8 mouse cellular contexts compared by ENCODE assay signal in the genomic region with DNA sequence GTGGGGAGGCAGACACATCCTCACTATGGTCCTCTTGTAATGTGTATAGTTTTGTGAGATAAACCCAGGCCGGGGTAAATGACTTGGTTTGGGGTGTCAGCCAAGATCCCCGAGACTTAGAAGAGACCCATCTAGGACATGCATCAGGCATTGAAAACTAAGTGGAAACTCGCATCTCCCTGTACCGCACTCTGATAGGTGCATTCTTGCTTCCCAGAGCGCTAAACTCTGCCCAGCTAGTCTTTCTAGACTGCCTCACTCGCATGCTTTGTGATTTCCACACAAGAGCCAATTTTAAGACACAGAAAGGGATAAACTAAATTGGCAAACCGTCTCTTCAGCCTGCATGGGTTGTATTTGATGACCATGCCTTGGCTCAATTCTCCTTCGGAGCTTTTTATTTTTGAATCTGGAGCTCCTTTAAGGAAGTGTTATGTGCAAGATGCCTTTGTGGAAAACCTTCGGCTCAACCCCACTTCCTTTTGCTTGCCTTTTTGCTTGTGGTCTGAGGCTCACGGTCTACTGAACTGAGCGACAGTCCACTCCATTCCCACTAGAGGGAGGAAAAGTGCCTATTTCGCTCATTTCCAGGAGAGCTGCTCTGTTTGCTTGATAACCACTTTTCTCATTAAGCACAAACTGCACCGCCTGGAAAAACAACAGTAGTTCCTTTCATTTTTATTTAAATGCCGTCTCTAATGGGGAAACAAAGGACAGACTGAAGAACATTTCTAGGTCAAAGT. TPM values are rescaled to one million over a fixed set of nuclear protein-coding genes. Genes with fewer than 3 reads are reported as not detected.
A peak's percentile ranks its signal among the peaks of the same experiment; 100 is the strongest.
DNase-seq lines count a peak whose midpoint lies in the region; ATAC-seq and TF ChIP-seq lines count a peak whose summit lies in the region.

No protein-coding gene starts in this region.

- no peaks in the 10 kb centered on the region for H3K27me3 ChIP-seq in heart, adult 2 months (ENCODE audit: control insufficient read depth, insufficient read depth, low read length)
- H3K27me3 ChIP-seq in lung, embryonic 16.5 days (ENCODE audit: control insufficient read depth, insufficient read depth, low read depth, low read length), result no peaks in the 10 kb centered on the region

- TF ChIP-seq CTCF in heart, adult 2 months (IDR thresholded peaks at IDR 0.05), result peak; percentile 68
- peak; percentile 72 for TF ChIP-seq CTCF in cortical plate, adult 2 months (IDR thresholded peaks at IDR 0.05; ENCODE audit: extremely low read depth, insufficient read depth, low read length)

- no peaks in the 10 kb centered on the region for H3K9me3 ChIP-seq in lung, embryonic 16.5 days (ENCODE audit: control insufficient read depth, low read length)

- H3K79me2 ChIP-seq in heart, adult 2 months (replicated peaks; ENCODE audit: control insufficient read depth, insufficient read depth, low read length), result no peaks in the 10 kb centered on the region

- no peak for DNase-seq in heart, adult 2 months
- DNase-seq in heart, adult 8-10 months (ENCODE audit: low spot score), result no peak
- DNase-seq in kidney, postnatal 4 days, result peak; percentile 54 to 68
- peak; percentile 44 to 55 for DNase-seq in right cerebral cortex, adult 2 months (ENCODE audit: low spot score in 2 of 2)
- DNase-seq in thymus, adult 18-20 months, result no peak

- no peaks in the 10 kb centered on the region for H3K36me3 ChIP-seq in heart, adult 2 months (ENCODE audit: control insufficient read depth, insufficient read depth, low read length)
- H3K36me3 ChIP-seq in lung, embryonic 16.5 days (ENCODE audit: control insufficient read depth, insufficient read depth, low read length), result no peaks in the 10 kb centered on the region

- H3K4me2 ChIP-seq in lung, embryonic 16.5 days (ENCODE audit: low read depth, low read length), result peak overlapping the region; percentile 30; the same call in 1 of the 2 replicates

- no peak for TF ChIP-seq POLR2A in heart, adult 2 months (IDR thresholded peaks at IDR 0.05; ENCODE audit: insufficient read depth, low read depth, low read length)
- TF ChIP-seq POLR2A in cortical plate, adult 2 months (IDR thresholded peaks at IDR 0.05; ENCODE audit: extremely low read depth, insufficient read depth, low read length), result no peak

- H3K27ac ChIP-seq in heart, adult 2 months, result no peak overlapping the region
- H3K27ac ChIP-seq in cortical plate, adult 2 months (ENCODE audit: insufficient read depth, low read length), result no peak overlapping the region
- no peak overlapping the region for H3K27ac ChIP-seq in lung, embryonic 16.5 days (ENCODE audit: low read length)

- TF ChIP-seq EP300 in heart, adult 2 months (IDR thresholded peaks at IDR 0.05; ENCODE audit: insufficient read depth, low read depth, low read length), result no peak

- WGBS in heart, adult 2 months, result 45% methylated on average over 14 of the region's 14 CpGs
- 47% methylated on average over 14 of the region's 14 CpGs for WGBS in lung, embryonic 16.5 days

- intact Hi-C loops in heart, adult 2 months (cut with DNase I), result no loop called here

- no peak overlapping the region for H3K4me3 ChIP-seq in heart, adult 2 months
- no peak overlapping the region for H3K4me3 ChIP-seq in cortical plate, adult 2 months (ENCODE audit: insufficient read depth, low read length)
- no peak overlapping the region for H3K4me3 ChIP-seq in lung, embryonic 16.5 days (ENCODE audit: low read length)

- H3K4me1 ChIP-seq in heart, adult 2 months (ENCODE audit: control insufficient read depth, insufficient read depth, low read length), result no peaks in the 10 kb centered on the region
- H3K4me1 ChIP-seq in cortical plate, adult 2 months (ENCODE audit: control insufficient read depth, insufficient read depth, low read length), result no peaks in the 10 kb centered on the region
- H3K4me1 ChIP-seq in lung, embryonic 16.5 days (replicated peaks; ENCODE audit: control insufficient read depth, insufficient read depth, low read length), result peaks cover 3% of the 10 kb centered on the region

- no peak overlapping the region for H3K9ac ChIP-seq in heart, adult 2 months (ENCODE audit: low read depth, low read length)
- H3K9ac ChIP-seq in lung, embryonic 16.5 days (ENCODE audit: low read length), result no peak overlapping the region

- peak; percentile 86 for ATAC-seq in granulocyte monocyte progenitor cell, adult 5-6 weeks (replicated peaks; ENCODE audit: poor library complexity, severe bottlenecking)
- ATAC-seq in lung, embryonic 16.5 days (ENCODE audit: low read depth), result peak; percentile 49; the same call in 1 of the 2 replicates

RNA-seq across cellular contexts. Expression of gene Cmpk2, which starts 19.0 kb away (rescaled TPM):
- total RNA-seq in heart, adult 2 months (2021), result 1 to 10 TPM; 4.2 to 4.5 TPM
- polyA plus RNA-seq in heart, adult 2 months (2012; rRNA removed), result 3.8 and 6.6 TPM in 2 replicates
- 1 to 10 TPM; 3.5 to 4.6 (median 4.4) TPM for total RNA-seq in heart, adult 8-10 months (2022)
- polyA plus RNA-seq in cortical plate, adult 2 months (2012; rRNA removed), result 15.8 and 16.7 TPM in 2 replicates
- total RNA-seq in granulocyte monocyte progenitor cell, adult 5-6 weeks (2014; fragmentation: Nextera tagmentation), result 12.7 and 31.5 TPM in 2 replicates
- total RNA-seq in granulocyte monocyte progenitor cell, adult 5-6 weeks (2017), result 8.9 and 12.2 TPM in 2 replicates
- 7.4 and 8.6 TPM in 2 replicates for polyA plus RNA-seq in lung, embryonic 16.5 days (2015; fragmentation: Nextera tagmentation; extraction: Ambion mirVana)

RNA-seq across cellular contexts. Expression of gene Rsad2, which starts 31.8 kb away (rescaled TPM):
- total RNA-seq in heart, adult 2 months (2021), result 10 to 100 TPM in 1 of 2 experiments, 1 to 10 TPM in 1; 7.4 to 14.4 TPM
- polyA plus RNA-seq in heart, adult 2 months (2012; rRNA removed), result 6.9 and 8.2 TPM in 2 replicates
- 1 to 10 TPM; 4.0 to 7.3 (median 5.7) TPM for total RNA-seq in heart, adult 8-10 months (2022)
- polyA plus RNA-seq in cortical plate, adult 2 months (2012; rRNA removed), result 0.81 and 0.94 TPM in 2 replicates
- total RNA-seq in granulocyte monocyte progenitor cell, adult 5-6 weeks (2014; fragmentation: Nextera tagmentation), result not detected in 2 replicates
- total RNA-seq in granulocyte monocyte progenitor cell, adult 5-6 weeks (2017), result 0.78 TPM in 1 of 2 replicates, not detected in the other
- 0.84 and 1.3 TPM in 2 replicates for polyA plus RNA-seq in lung, embryonic 16.5 days (2015; fragmentation: Nextera tagmentation; extraction: Ambion mirVana)

Comparison
In these comparisons a context has a peak if more than half of its experiments do, and no peak if none do; other contexts are left out.
1. DNase-seq: peak in kidney, postnatal 4 days (2 of 2) and right cerebral cortex, adult 2 months (2 of 2); none in heart, adult 2 months (0 of 2), heart, adult 8-10 months (single experiment) and thymus, adult 18-20 months (0 of 2).